Mouse (Mus musculus) neutrophil, adult 83 days (primary cell): ENCODE results near the gene D830030K20Rik. TPM values are rescaled to one million over a fixed set of nuclear protein-coding genes. Genes with fewer than 3 reads are reported as not detected.

Experiments
- total RNA-seq, 2 experiments: library from RNA; stranded (reverse); gene quantifications; one replicate each; pipeline ENCODE4 v1.2.4; 2023

D830030K20Rik gene
- total RNA-seq = not detected

GRCm38 (mm10) chr14:3208272-3209152 is at the start of gene D830030K20Rik:
Gene D830030K20Rik, plus strand, starts transcription at chr14:3208488.

GRCm38 (mm10) chr14:3187955-3188354 is 20.3 kb upstream of the D830030K20Rik start, which contains the start of gene Gm5795:
Gene Gm5795, plus strand, starts transcription at chr14:3188255.

Other genes with a start within 250 kb of the D830030K20Rik start
- not detected for gene Gm2888, start 178.5 kb upstream of the D830030K20Rik start, total RNA-seq
- gene Gm2897, start 159.2 kb upstream of the D830030K20Rik start, total RNA-seq = not detected
- not detected for gene Gm10340, start 74.5 kb upstream of the D830030K20Rik start, total RNA-seq
- gene Gm5795, start 20.2 kb upstream of the D830030K20Rik start, total RNA-seq = not detected
- gene Gm2956, start 124.1 kb downstream of the D830030K20Rik start, total RNA-seq = not detected
- not detected for gene Gm10413, start 186.6 kb downstream of the D830030K20Rik start, total RNA-seq
- not detected for gene Gm10409, start 204.1 kb downstream of the D830030K20Rik start, total RNA-seq
- gene Gm3005, start 219.6 kb downstream of the D830030K20Rik start, total RNA-seq = not detected
- not detected for gene Gm10408, start 240.9 kb downstream of the D830030K20Rik start, total RNA-seq